Mouse (Mus musculus) myocyte (in vitro differentiated cells): ENCODE results near the gene Rbms3. TPM values are rescaled to one million over a fixed set of nuclear protein-coding genes. Genes with fewer than 3 reads are reported as not detected.

Source experiments
- H3K27me3 ChIP-seq: one replicate; pipeline ENCODE4 v1.6.1; 2011; ENCODE audit not compliant: control insufficient read depth, insufficient read depth, insufficient read length
- H3K36me3 ChIP-seq: one replicate; pipeline ENCODE4 v1.6.1; 2011; ENCODE audit not compliant: control insufficient read depth, insufficient read depth
- H3K4me2 ChIP-seq: one replicate; pipeline ENCODE4 v1.6.1; 2011; ENCODE audit warnings: low read depth, control low read depth
- H3K4me3 ChIP-seq: one replicate; pipeline ENCODE4 v1.5.1; 2011; ENCODE audit warnings: mild to moderate bottlenecking, control low read depth, moderate library complexity
- H3K79me2 ChIP-seq: one replicate; pipeline ENCODE4 v1.6.1; 2011; ENCODE audit not compliant: control insufficient read depth, insufficient read depth
- H3ac ChIP-seq: one replicate; pipeline ENCODE4 v1.6.1; 2011; ENCODE audit not compliant: control insufficient read depth, insufficient read length
- CEBPB ChIP-seq: IDR thresholded peaks from 2 replicates; pipeline ENCODE4 v1.6.1; 2011; ENCODE audit warnings: mild to moderate bottlenecking, moderate library complexity; ENCODE audit not compliant: poor library complexity, insufficient read depth, severe bottlenecking
- E2F4 ChIP-seq: IDR thresholded peaks from one replicate; pipeline ENCODE4 v1.6.1; 2011; ENCODE audit warnings: mild to moderate bottlenecking, control low read depth, moderate library complexity; ENCODE audit not compliant: insufficient read depth
- MAX ChIP-seq: IDR thresholded peaks from one replicate; pipeline ENCODE4 v1.6.1; 2011; ENCODE audit warnings: low read depth, mild to moderate bottlenecking, control low read depth
- MYOD1 ChIP-seq, 3 experiments: IDR thresholded peaks; one replicate each; pipeline ENCODE4 v1.6.1; 2011; ENCODE audit warnings: control low read depth in 2 of 3, low read depth in 2 of 3, mild to moderate bottlenecking in 2 of 3, moderate library complexity in 1 of 3; ENCODE audit not compliant: insufficient read length in 2 of 3, control insufficient read depth in 1 of 3
- MYOG ChIP-seq, 3 experiments: IDR thresholded peaks; one replicate each; pipeline ENCODE4 v1.6.1; 2011; ENCODE audit warnings: control low read depth in 2 of 3, low read depth in 2 of 3, mild to moderate bottlenecking in 2 of 3; ENCODE audit not compliant: insufficient read length in 2 of 3, control insufficient read depth in 1 of 3, insufficient read depth in 1 of 3
- POLR2A ChIP-seq: IDR thresholded peaks from one replicate; pipeline ENCODE4 v1.6.1; 2011; ENCODE audit warnings: low read depth, mild to moderate bottlenecking, control low read depth, moderate library complexity; ENCODE audit not compliant: insufficient read length
- POLR2AphosphoS2 ChIP-seq: IDR thresholded peaks from one replicate; pipeline ENCODE4 v1.6.1; 2011; ENCODE audit warnings: low read depth, control low read depth; ENCODE audit not compliant: insufficient read length
- REST ChIP-seq: IDR thresholded peaks from one replicate; pipeline ENCODE4 v1.6.1; 2011; ENCODE audit warnings: mild to moderate bottlenecking, control low read depth, moderate library complexity; ENCODE audit not compliant: insufficient read depth, insufficient read length
- SRF ChIP-seq: IDR thresholded peaks from one replicate; pipeline ENCODE4 v1.6.1; 2011; ENCODE audit warnings: low read depth; ENCODE audit not compliant: control insufficient read depth, insufficient read length
- TCF12 ChIP-seq: IDR thresholded peaks from one replicate; pipeline ENCODE4 v1.6.1; 2011; ENCODE audit warnings: mild to moderate bottlenecking, control low read depth; ENCODE audit not compliant: poor library complexity, insufficient read depth, severe bottlenecking
- TCF3 ChIP-seq: IDR thresholded peaks from one replicate; pipeline ENCODE4 v1.6.1; 2011; ENCODE audit warnings: low read depth, control low read depth; ENCODE audit not compliant: insufficient read length
- USF1 ChIP-seq: IDR thresholded peaks from one replicate; pipeline ENCODE4 v1.6.1; 2011; ENCODE audit warnings: low read depth, mild to moderate bottlenecking, control low read depth, moderate library complexity
- polyA plus RNA-seq: library from polyadenylated mRNA; unstranded; fragments of >200 nt; fragmentation: generic; extraction: Trizol; gene quantifications from one replicate; pipeline ENCODE4 v1.2.1, GENCODE M21; 2012; ENCODE audit warnings: missing spikeins

Rbms3 gene
- polyA plus RNA-seq, 1 experiment, result 4.5 TPM

- Histone ChIP-seq H3K27me3 (no peaks in the 10 kb centered on the region), H3K36me3 (no peaks in the 10 kb centered on the region), H3ac (no peak overlapping the region), H3K4me3 (no peak overlapping the region), H3K79me2 (no peaks in the 10 kb centered on the region), H3K4me2 (no peak overlapping the region)
- no peak for TF ChIP-seq USF1
- TF ChIP-seq SRF, result no peak
- TF ChIP-seq E2F4, result no peak
- TF ChIP-seq MYOD1 (IDR thresholded peaks at IDR 0.05; ENCODE audit: control insufficient read depth in 1 of 3, insufficient read length in 2 of 3, low read depth in 2 of 3), result no peak
- no peak for TF ChIP-seq MAX
- no peak for TF ChIP-seq MYOG (IDR thresholded peaks at IDR 0.05; ENCODE audit: control insufficient read depth in 1 of 3, insufficient read depth in 1 of 3, insufficient read length in 2 of 3, low read depth in 2 of 3)
- TF ChIP-seq TCF12, result no peak
- TF ChIP-seq CEBPB, result no peak
- no peak for TF ChIP-seq TCF3
- TF ChIP-seq POLR2AphosphoS2, result no peak
- TF ChIP-seq REST, result no peak
- TF ChIP-seq POLR2A, result no peak
Observed at GRCm38 (mm10) chr9:116829929-116830328, 799.8 kb downstream of the Rbms3 start.

GRCm38 (mm10) chr9:116821601-116822000 lies 808.1 kb downstream of the Rbms3 start:
- Histone ChIP-seq H3K27me3 (no peaks in the 10 kb centered on the region), H3K4me3 (no peak overlapping the region), H3ac (no peak overlapping the region), H3K79me2 (no peaks in the 10 kb centered on the region), H3K4me2 (no peak overlapping the region), H3K36me3 (no peaks in the 10 kb centered on the region)
- TF ChIP-seq POLR2A (no peak), TCF3 (no peak), USF1 (no peak), MYOG (IDR thresholded peaks at IDR 0.05; ENCODE audit: control insufficient read depth in 1 of 3, insufficient read depth in 1 of 3, insufficient read length in 2 of 3, low read depth in 2 of 3) (no peak), SRF (no peak), MYOD1 (IDR thresholded peaks at IDR 0.05; ENCODE audit: control insufficient read depth in 1 of 3, insufficient read length in 2 of 3, low read depth in 2 of 3) (no peak), CEBPB (no peak), POLR2AphosphoS2 (no peak), E2F4 (no peak)

GRCm38 (mm10) chr9:116817196-116817595 lies 812.5 kb downstream of the Rbms3 start:
- no peak overlapping the region for H3K4me2 ChIP-seq
- no peak overlapping the region for H3ac ChIP-seq
- H3K79me2 ChIP-seq, result no peaks in the 10 kb centered on the region
- no peaks in the 10 kb centered on the region for H3K27me3 ChIP-seq
- H3K36me3 ChIP-seq, result no peaks in the 10 kb centered on the region
- no peak overlapping the region for H3K4me3 ChIP-seq
- TF ChIP-seq TCF3 (no peak), USF1 (no peak), POLR2AphosphoS2 (no peak), CEBPB (no peak), MYOG (IDR thresholded peaks at IDR 0.05; ENCODE audit: control insufficient read depth in 1 of 3, insufficient read depth in 1 of 3, insufficient read length in 2 of 3, low read depth in 2 of 3) (no peak), MAX (no peak), SRF (no peak), E2F4 (no peak), MYOD1 (IDR thresholded peaks at IDR 0.05; ENCODE audit: control insufficient read depth in 1 of 3, insufficient read length in 2 of 3, low read depth in 2 of 3) (no peak), POLR2A (no peak)

- H3K36me3 ChIP-seq, result no peaks in the 10 kb centered on the region
- H3ac ChIP-seq, result no peak overlapping the region
- TF ChIP-seq MAX (no peak), MYOD1 (IDR thresholded peaks at IDR 0.05; ENCODE audit: control insufficient read depth in 1 of 3, insufficient read length in 2 of 3, low read depth in 2 of 3) (no peak), POLR2AphosphoS2 (no peak), TCF3 (no peak), E2F4 (no peak), SRF (no peak), USF1 (no peak), CEBPB (no peak), REST (no peak)
- H3K4me3 ChIP-seq, result no peak overlapping the region
- H3K4me2 ChIP-seq, result no peak overlapping the region
- H3K79me2 ChIP-seq, result no peaks in the 10 kb centered on the region
- H3K27me3 ChIP-seq, result no peaks in the 10 kb centered on the region
Observed at GRCm38 (mm10) chr9:116814495-116815094, 815.1 kb downstream of the Rbms3 start.

- TF ChIP-seq CEBPB (no peak), USF1 (no peak), TCF12 (no peak), SRF (no peak), POLR2AphosphoS2 (no peak), MYOG (IDR thresholded peaks at IDR 0.05; ENCODE audit: control insufficient read depth in 1 of 3, insufficient read depth in 1 of 3, insufficient read length in 2 of 3, low read depth in 2 of 3) (no peak), REST (no peak), POLR2A (no peak), E2F4 (no peak)
- Histone ChIP-seq H3K79me2 (no peaks in the 10 kb centered on the region), H3ac (no peak overlapping the region), H3K27me3 (no peaks in the 10 kb centered on the region), H3K36me3 (no peaks in the 10 kb centered on the region), H3K4me3 (no peak overlapping the region), H3K4me2 (no peak overlapping the region)
Observed at GRCm38 (mm10) chr9:116813396-116813795, 816.3 kb downstream of the Rbms3 start.
